Mouse (Mus musculus) hindbrain, embryonic 10.5 days (tissue): ENCODE measurements at regions not wholly inside any gene's neighbourhood (a gene's known extent, or its start where the extent isn't known, plus 50 kb on each side); places are given as distances from the start of the nearest gene placed in this dataset.
A peak's percentile ranks its signal among the peaks of the same experiment; 100 is the strongest.

Source experiments
- DNase-seq: peaks from one replicate; pipeline ENCODE4 v3.0.0-alpha.2; 2017; ENCODE audit warnings: low spot score
- H3K27ac ChIP-seq: fragments of 300-500 bp; sonication (generic); 2 replicates; pipeline ENCODE4 v1.5.1; 2016; ENCODE audit warnings: mild to moderate bottlenecking, moderate library complexity
- H3K27me3 ChIP-seq: fragments of 300-500 bp; sonication (generic); 2 replicates; pipeline ENCODE4 v1.6.1; 2016; ENCODE audit warnings: mild to moderate bottlenecking; ENCODE audit not compliant: poor library complexity, insufficient read depth, severe bottlenecking
- H3K36me3 ChIP-seq: fragments of 300-500 bp; sonication (generic); 2 replicates; pipeline ENCODE4 v1.6.1; 2016; ENCODE audit warnings: mild to moderate bottlenecking, moderate library complexity
- H3K4me1 ChIP-seq: fragments of 300-500 bp; sonication (generic); replicated peaks from 2 replicates; pipeline ENCODE4 v1.6.1; 2016; ENCODE audit warnings: mild to moderate bottlenecking
- H3K4me3 ChIP-seq: fragments of 300-500 bp; sonication (generic); 2 replicates; pipeline ENCODE4 v1.5.1; 2016; ENCODE audit warnings: mild to moderate bottlenecking, moderate library complexity
- H3K9me3 ChIP-seq: fragments of 300-500 bp; sonication (generic); 2 replicates; pipeline ENCODE4 v1.6.1; 2016; ENCODE audit warnings: mild to moderate bottlenecking, moderate library complexity
- WGBS: fragments of 180-500 bp; shearing (Covaris S2); methylation state at CpG from one replicate; pipeline ENCODE4 v1.1.7; 2016; 5-methylcytosine and 5-hydroxymethylcytosine counted together

DNA sequence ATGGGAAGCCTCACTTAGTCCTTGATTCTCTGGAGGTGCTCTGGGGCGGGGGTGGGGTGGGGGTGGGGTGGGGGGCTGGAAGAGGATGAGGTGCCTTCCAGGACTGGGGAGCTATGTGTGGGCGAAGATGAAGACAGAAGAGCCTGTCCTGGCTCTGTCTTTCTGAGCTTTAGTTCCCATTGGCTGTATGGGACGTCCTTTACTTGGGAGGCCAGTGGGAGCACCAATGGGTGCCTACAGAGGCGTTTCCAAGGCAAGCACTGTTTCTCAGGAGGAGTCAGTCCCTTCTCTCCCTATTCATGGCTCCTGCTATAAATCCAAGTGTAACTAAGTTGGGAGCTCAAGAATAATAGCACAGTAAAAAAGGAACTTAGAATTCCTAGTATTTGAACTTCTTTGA lies 108.9 kb upstream of the Npvf start:
- DNase-seq: peak; percentile 26
- Histone ChIP-seq H3K27ac (peak overlapping the region; percentile 69; the same call in 1 of the 2 replicates), H3K27me3 (no peaks in the 10 kb centered on the region), H3K4me1 (peaks cover 20% of the 10 kb centered on the region), H3K36me3 (no peaks in the 10 kb centered on the region), H3K9me3 (no peaks in the 10 kb centered on the region), H3K4me3 (no peak overlapping the region)
- WGBS: 53% methylated on average over 4 of the region's 4 CpGs

- no peaks in the 10 kb centered on the region for H3K27me3 ChIP-seq
- H3K27ac ChIP-seq: peak overlapping the region; percentile 75
- no peaks in the 10 kb centered on the region for H3K36me3 ChIP-seq
- H3K9me3 ChIP-seq: no peaks in the 10 kb centered on the region
- 60% methylated on average over 14 of the region's 14 CpGs for WGBS
- peak; percentile 25 for DNase-seq
- no peak overlapping the region for H3K4me3 ChIP-seq
- H3K4me1 ChIP-seq: peaks cover 20% of the 10 kb centered on the region
Measured at GRCm38 (mm10) chr6:50766442-50766915, 112.2 kb upstream of the Npvf start.

GRCm38 (mm10) chr6:50767126-50767525 lies 112.9 kb upstream of the Npvf start:
- Histone ChIP-seq H3K4me1 (peaks cover 20% of the 10 kb centered on the region), H3K27ac (0 out of 2 replicates have a peak overlapping the region, but pooled peaks have one; percentile 40), H3K36me3 (no peaks in the 10 kb centered on the region), H3K4me3 (no peak overlapping the region), H3K27me3 (no peaks in the 10 kb centered on the region), H3K9me3 (no peaks in the 10 kb centered on the region)
- WGBS: 61% methylated on average over 6 of the region's 6 CpGs
- no peak for DNase-seq

DNA sequence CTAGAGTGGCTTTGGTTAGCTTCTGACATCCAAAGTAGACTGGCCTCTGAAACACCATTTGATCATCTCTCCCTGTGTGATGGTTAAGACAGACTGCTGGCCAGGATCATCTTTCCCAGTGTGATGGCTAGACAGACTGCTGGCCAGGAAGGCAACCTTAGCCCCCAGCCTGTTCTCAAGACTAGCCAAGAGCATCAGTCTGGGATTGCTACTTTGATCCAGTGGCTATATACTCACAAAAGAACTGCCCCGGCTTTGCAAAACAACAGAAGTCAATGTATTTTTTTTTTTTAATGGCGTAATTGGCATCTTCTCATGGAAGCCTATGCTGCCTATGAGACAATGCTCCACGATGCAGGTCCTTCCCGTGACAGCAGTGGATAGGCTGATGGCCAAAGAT lies 113.6 kb upstream of the Npvf start:
- Histone ChIP-seq H3K27me3 (no peaks in the 10 kb centered on the region), H3K36me3 (no peaks in the 10 kb centered on the region), H3K4me3 (no peak overlapping the region), H3K9me3 (no peaks in the 10 kb centered on the region), H3K4me1 (peaks cover 18% of the 10 kb centered on the region), H3K27ac (no peak overlapping the region)
- no peak for DNase-seq
- 91% methylated on average over 4 of the region's 4 CpGs for WGBS

GRCm38 (mm10) chr6:50769101-50769500 lies 114.9 kb upstream of the Npvf start:
- Histone ChIP-seq H3K36me3 (no peaks in the 10 kb centered on the region), H3K9me3 (no peaks in the 10 kb centered on the region), H3K27ac (no peak overlapping the region), H3K4me3 (no peak overlapping the region), H3K27me3 (no peaks in the 10 kb centered on the region), H3K4me1 (peaks cover 14% of the 10 kb centered on the region)
- no peak for DNase-seq
- 86% methylated on average over 2 of the region's 2 CpGs for WGBS

DNA sequence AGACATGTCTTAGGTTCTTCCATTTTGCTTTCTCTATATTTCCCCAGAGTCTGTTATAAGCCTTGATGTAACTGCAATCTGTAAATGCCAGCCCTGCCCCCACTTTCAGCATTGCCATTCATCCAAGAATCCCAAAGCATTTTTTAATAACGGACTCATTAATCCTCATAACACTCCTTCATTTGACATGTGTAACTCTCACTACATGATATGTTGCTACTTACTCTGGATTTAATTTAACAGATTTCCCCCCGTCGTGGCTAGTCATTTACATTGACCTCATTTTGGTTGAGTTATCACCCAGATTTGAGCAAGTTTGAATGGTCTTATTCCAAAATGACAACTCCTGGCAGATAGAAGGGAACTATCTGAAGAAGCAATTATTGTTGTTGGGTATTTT lies 116.2 kb upstream of the Npvf start:
- no peaks in the 10 kb centered on the region for H3K36me3 ChIP-seq
- 90% methylated on average over 3 of the region's 3 CpGs for WGBS
- H3K9me3 ChIP-seq: no peaks in the 10 kb centered on the region
- H3K27me3 ChIP-seq: no peaks in the 10 kb centered on the region
- H3K27ac ChIP-seq: no peak overlapping the region
- H3K4me3 ChIP-seq: no peak overlapping the region
- no peak for DNase-seq
- peaks cover 22% of the 10 kb centered on the region for H3K4me1 ChIP-seq

GRCm38 (mm10) chr6:50775637-50776036 lies 121.4 kb upstream of the Npvf start:
- DNase-seq: no peak
- Histone ChIP-seq H3K4me1 (peaks cover 41% of the 10 kb centered on the region), H3K4me3 (no peak overlapping the region), H3K27me3 (no peaks in the 10 kb centered on the region), H3K9me3 (no peaks in the 10 kb centered on the region), H3K36me3 (no peaks in the 10 kb centered on the region), H3K27ac (peak overlapping the region; percentile 88)
- WGBS: 76% methylated on average over 4 of the region's 4 CpGs

- H3K9me3 ChIP-seq: no peaks in the 10 kb centered on the region
- H3K27ac ChIP-seq: peak overlapping the region; percentile 88
- peak overlapping the region; percentile 23 for H3K4me3 ChIP-seq
- peaks cover 41% of the 10 kb centered on the region for H3K4me1 ChIP-seq
- peak; percentile 18 for DNase-seq
- WGBS: 42% methylated on average over 11 of the region's 11 CpGs
- no peaks in the 10 kb centered on the region for H3K36me3 ChIP-seq
- H3K27me3 ChIP-seq: no peaks in the 10 kb centered on the region
Measured at GRCm38 (mm10) chr6:50776236-50776832, 122.1 kb upstream of the Npvf start.

DNA sequence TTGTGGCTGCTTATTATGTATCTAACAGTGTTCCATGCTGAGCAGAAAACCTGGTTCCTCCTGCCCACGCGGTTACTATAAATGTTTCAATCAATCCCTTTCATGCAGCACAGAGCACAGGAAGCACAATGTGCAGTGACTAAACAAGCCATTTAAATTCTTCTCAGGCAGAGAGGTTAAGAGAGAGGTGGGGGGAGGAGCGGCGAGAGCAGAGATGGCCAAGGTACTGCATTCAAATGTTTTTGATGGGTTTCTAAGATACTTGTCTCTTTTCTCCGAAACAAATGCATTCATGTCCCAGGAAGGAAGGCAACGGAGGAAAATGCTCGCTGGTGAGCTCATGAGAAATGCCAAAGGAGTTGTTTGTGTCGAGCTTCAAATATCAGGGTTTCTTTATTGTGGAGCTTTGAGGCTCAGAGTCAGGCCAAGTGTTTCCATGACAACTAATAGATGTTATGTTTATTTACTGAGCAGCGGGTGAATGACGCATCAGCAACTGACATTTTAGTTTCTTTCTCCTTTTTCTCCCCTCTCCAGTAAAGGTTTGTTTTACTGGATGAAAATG lies 122.8 kb upstream of the Npvf start:
- Histone ChIP-seq H3K4me1 (peaks cover 41% of the 10 kb centered on the region), H3K4me3 (peak overlapping the region; percentile 23), H3K36me3 (no peaks in the 10 kb centered on the region), H3K9me3 (no peaks in the 10 kb centered on the region), H3K27me3 (no peaks in the 10 kb centered on the region), H3K27ac (peak overlapping the region; percentile 88)
- DNase-seq: peak; percentile 72
- 8% methylated on average over 10 of the region's 10 CpGs for WGBS

GRCm38 (mm10) chr6:50777827-50778226 lies 123.6 kb upstream of the Npvf start:
- H3K9me3 ChIP-seq: no peaks in the 10 kb centered on the region
- H3K27me3 ChIP-seq: no peaks in the 10 kb centered on the region
- no peaks in the 10 kb centered on the region for H3K36me3 ChIP-seq
- DNase-seq: peak; percentile 19
- peak overlapping the region; percentile 88 for H3K27ac ChIP-seq
- H3K4me3 ChIP-seq: 0 out of 2 replicates have a peak overlapping the region, but pooled peaks have one; percentile 23
- peaks cover 41% of the 10 kb centered on the region for H3K4me1 ChIP-seq
- WGBS: 37% methylated on average over 4 of the region's 4 CpGs

DNA sequence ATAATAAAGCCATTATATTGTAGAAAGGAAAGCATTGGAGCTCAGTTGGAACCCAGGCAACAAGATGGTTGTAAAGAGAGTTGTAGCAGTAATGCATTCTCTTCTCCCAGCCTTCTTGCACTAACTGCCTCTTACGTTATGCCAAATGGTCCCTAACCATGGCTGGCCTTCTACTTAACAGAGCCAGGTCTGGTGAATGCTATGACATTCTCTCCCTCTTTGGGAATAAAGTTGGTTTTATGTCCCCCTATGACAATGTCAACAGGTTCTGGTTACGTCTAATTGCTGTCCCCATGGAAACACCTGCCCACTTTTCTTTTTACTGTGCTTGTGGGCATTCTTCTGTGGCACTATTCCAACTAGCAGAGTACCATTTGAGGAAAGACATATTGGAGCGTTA lies 126.4 kb upstream of the Npvf start:
- H3K4me1 ChIP-seq: peaks cover 45% of the 10 kb centered on the region
- H3K27me3 ChIP-seq: no peaks in the 10 kb centered on the region
- H3K4me3 ChIP-seq: no peak overlapping the region
- H3K27ac ChIP-seq: no peak overlapping the region
- no peaks in the 10 kb centered on the region for H3K36me3 ChIP-seq
- no peak for DNase-seq
- WGBS: 90% methylated on average over 3 of the region's 3 CpGs
- no peaks in the 10 kb centered on the region for H3K9me3 ChIP-seq

GRCm38 (mm10) chr6:50781271-50781670 lies 127.0 kb upstream of the Npvf start:
- Histone ChIP-seq H3K4me1 (peaks cover 39% of the 10 kb centered on the region), H3K4me3 (no peak overlapping the region), H3K27me3 (no peaks in the 10 kb centered on the region), H3K9me3 (no peaks in the 10 kb centered on the region), H3K36me3 (no peaks in the 10 kb centered on the region), H3K27ac (no peak overlapping the region)
- 92% methylated on average over 10 of the region's 10 CpGs for WGBS
- no peak for DNase-seq

DNA sequence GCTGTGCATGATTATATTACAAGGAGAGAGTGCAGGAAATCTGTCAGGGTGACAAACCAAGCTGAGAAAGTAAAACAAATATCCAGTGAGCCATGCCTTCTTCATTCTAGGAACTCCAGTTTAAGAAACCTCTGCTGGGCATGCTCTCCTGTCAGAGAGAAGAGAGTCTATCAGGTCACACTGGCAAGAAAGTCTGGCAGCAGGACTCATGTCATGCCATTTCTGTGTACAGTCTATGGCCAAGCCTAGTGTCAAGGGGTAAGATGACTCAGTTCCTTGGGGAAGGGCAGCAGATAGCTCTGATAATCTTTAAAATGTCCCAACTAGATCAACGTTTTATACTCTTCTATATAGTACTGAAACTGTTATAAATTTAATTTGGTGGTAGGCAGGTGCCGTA lies 128.0 kb upstream of the Npvf start:
- Histone ChIP-seq H3K4me3 (no peak overlapping the region), H3K9me3 (no peaks in the 10 kb centered on the region), H3K27ac (no peak overlapping the region), H3K36me3 (no peaks in the 10 kb centered on the region), H3K27me3 (no peaks in the 10 kb centered on the region), H3K4me1 (peaks cover 30% of the 10 kb centered on the region)
- WGBS: 89% methylated on average over 2 of the region's 2 CpGs
- no peak for DNase-seq
